In the genomic region with DNA sequence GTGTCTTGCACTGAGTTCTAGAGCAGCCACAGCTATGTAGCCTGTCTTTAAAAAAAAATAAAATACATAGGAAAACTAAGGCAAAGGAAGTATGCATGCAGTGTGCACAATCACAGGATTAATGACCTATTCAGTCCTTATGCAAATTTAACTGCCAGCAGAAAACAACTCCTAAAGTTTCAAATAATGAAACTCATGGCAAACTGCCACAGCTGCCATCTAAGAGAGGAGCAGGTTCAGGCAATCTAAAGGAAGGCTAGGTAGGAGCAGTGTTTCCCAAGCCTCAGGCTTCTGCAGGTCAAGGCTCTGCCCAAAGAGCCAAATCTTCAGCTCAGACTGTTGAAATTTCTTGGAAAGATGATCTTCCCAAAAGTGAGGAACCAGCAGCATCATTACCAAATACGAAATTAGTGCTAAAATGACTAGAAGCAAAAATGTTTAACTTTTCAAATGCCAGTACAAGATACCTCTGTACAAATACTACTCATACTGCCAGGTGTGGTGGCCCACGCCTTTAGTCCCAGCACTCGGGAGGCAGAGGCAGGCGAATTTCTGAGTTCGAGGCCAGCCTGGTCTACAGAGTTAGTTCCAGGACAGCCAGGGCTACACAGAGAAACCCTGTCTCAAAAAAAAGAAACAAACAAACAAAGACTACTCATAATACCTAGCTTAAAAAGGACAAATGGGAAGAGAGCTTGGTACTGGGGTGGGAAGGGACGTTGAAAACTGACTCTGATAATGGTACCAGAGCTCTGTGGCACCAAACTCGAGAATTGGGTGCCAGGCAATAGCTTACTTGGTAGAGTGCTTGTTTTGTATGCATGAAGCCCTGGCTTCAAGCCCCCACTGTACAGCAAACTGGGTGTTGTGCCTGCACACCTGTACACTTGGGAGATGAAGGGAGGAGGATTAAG, we compare ENCODE assay signal across 9 mouse cellular contexts. TPM values are rescaled to one million over a fixed set of nuclear protein-coding genes. Genes with fewer than 3 reads are reported as not detected.
DNase-seq lines count a peak whose midpoint lies in the region; ATAC-seq and TF ChIP-seq lines count a peak whose summit lies in the region.
"Had no signal": no experiment of that assay in that cellular context is flagged by ENCODE, and none has a peak within 500 bp of the region (broad histone marks: within the 10 kb centered on the region; RNA-seq: fewer than 3 reads in every experiment).

No protein-coding gene starts in this region.

- no peaks in the 10 kb centered on the region for H3K27me3 ChIP-seq in forebrain, embryonic 12.5 days
- no peaks in the 10 kb centered on the region for H3K27me3 ChIP-seq in neural tube, embryonic 12.5 days (replicated peaks)

- TF ChIP-seq CTCF in left cerebral cortex, adult 2 months (IDR thresholded peaks at IDR 0.05) = no peak

- intact Hi-C loops in left cerebral cortex, adult 2 months (cut with DNase I) = no loop called here

- no peaks in the 10 kb centered on the region for H3K9me3 ChIP-seq in forebrain, embryonic 12.5 days
- no peaks in the 10 kb centered on the region for H3K9me3 ChIP-seq in neural tube, embryonic 12.5 days

- no peak for ATAC-seq in forebrain, embryonic 12.5 days (ENCODE audit: low FRiP score)
- ATAC-seq in neural tube, embryonic 12.5 days (ENCODE audit: low FRiP score, low read depth) = no peak
- ATAC-seq in CD4-positive, CD25-positive, alpha-beta regulatory T cell, adult 4 months = no peak

- no peak overlapping the region for H3K27ac ChIP-seq in left cerebral cortex, adult 2 months
- no peak overlapping the region for H3K27ac ChIP-seq in forebrain, embryonic 12.5 days
- no peak overlapping the region for H3K27ac ChIP-seq in neural tube, embryonic 12.5 days

- 90% methylated on average over 7 of the region's 7 CpGs for WGBS in forebrain, embryonic 12.5 days
- 90% methylated on average over 7 of the region's 7 CpGs for WGBS in neural tube, embryonic 12.5 days

- H3K36me3 ChIP-seq in forebrain, embryonic 12.5 days (replicated peaks) = peaks cover 8% of the 10 kb centered on the region
- 0 out of 2 replicates have a peak, but pooled peaks cover 4% of the 10 kb centered on the region for H3K36me3 ChIP-seq in neural tube, embryonic 12.5 days

- peak overlapping the region; percentile 99 for H3K9ac ChIP-seq in forebrain, embryonic 12.5 days
- no peak overlapping the region for H3K9ac ChIP-seq in neural tube, embryonic 12.5 days

- H3K4me1 ChIP-seq in forebrain, embryonic 12.5 days = peaks cover 28% of the 10 kb centered on the region
- peaks cover 20% of the 10 kb centered on the region for H3K4me1 ChIP-seq in neural tube, embryonic 12.5 days

- peak overlapping the region; percentile 79 for H3K4me2 ChIP-seq in forebrain, embryonic 12.5 days
- peak overlapping the region; percentile 83 for H3K4me2 ChIP-seq in neural tube, embryonic 12.5 days (replicated peaks)

- peak overlapping the region; percentile 77 for H3K4me3 ChIP-seq in left cerebral cortex, adult 2 months
- H3K4me3 ChIP-seq in forebrain, embryonic 12.5 days (replicated peaks) = peak overlapping the region; percentile 99
- H3K4me3 ChIP-seq in neural tube, embryonic 12.5 days = peak overlapping the region; percentile 98; the same call in 1 of the 2 replicates

- DNase-seq in left cerebral cortex, adult 2 months (ENCODE audit: extremely low spot score in 1 of 2, low spot score in 2 of 2) = no peak
- no peak for DNase-seq in left cerebral cortex, adult 8-10 months (ENCODE audit: low spot score in 2 of 2)
- DNase-seq in kidney, postnatal 10 days = peak; percentile 36
- DNase-seq in embryo, embryonic 11 days = no peak
- DNase-seq in spleen, adult 12 weeks (ENCODE audit: low spot score) = no peak
- DNase-seq: gastrocnemius, postnatal 36 days had no signal

RNA-seq across cellular contexts. Expression of a gene that starts 2.1 kb away (rescaled TPM):
- 100 to 1,000 TPM; 171 to 189 TPM for total RNA-seq in left cerebral cortex, adult 2 months (2021)
- total RNA-seq in left cerebral cortex, adult 8-10 months (2022) = 100 to 1,000 TPM; 154 to 178 (median 160) TPM
- 93.3 and 95.9 TPM in 2 replicates for polyA plus RNA-seq in forebrain, embryonic 12.5 days (2016; fragmentation: Nextera tagmentation; extraction: Ambion mirVana)
- 85.8 and 89.0 TPM in 2 replicates for polyA plus RNA-seq in neural tube, embryonic 12.5 days (2016; fragmentation: Nextera tagmentation; extraction: Ambion mirVana)
- polyA plus RNA-seq in CD4-positive, CD25-positive, alpha-beta regulatory T cell, adult 4 months (2017; shearing (Covaris generic)) = 10 to 100 TPM; 21.1 to 37.6 TPM

RNA-seq across cellular contexts. Expression of a gene that starts 26.3 kb away (rescaled TPM):
- total RNA-seq in left cerebral cortex, adult 2 months (2021) = 10 to 100 TPM; 10.4 TPM
- total RNA-seq in left cerebral cortex, adult 8-10 months (2022) = 10 to 100 TPM in 2 of 4 experiments, 1 to 10 TPM in 2; 7.2 to 13.0 (median 9.8) TPM
- 17.3 and 17.4 TPM in 2 replicates for polyA plus RNA-seq in forebrain, embryonic 12.5 days (2016; fragmentation: Nextera tagmentation; extraction: Ambion mirVana)
- polyA plus RNA-seq in neural tube, embryonic 12.5 days (2016; fragmentation: Nextera tagmentation; extraction: Ambion mirVana) = 16.6 and 16.7 TPM in 2 replicates
- 10 to 100 TPM; 24.3 to 28.4 TPM for polyA plus RNA-seq in CD4-positive, CD25-positive, alpha-beta regulatory T cell, adult 4 months (2017; shearing (Covaris generic))

RNA-seq across cellular contexts. Expression of a gene that starts 52.4 kb away (rescaled TPM):
- total RNA-seq in left cerebral cortex, adult 2 months (2021) = 100 to 1,000 TPM; 187 to 201 TPM
- total RNA-seq in left cerebral cortex, adult 8-10 months (2022) = 100 to 1,000 TPM; 151 to 228 (median 194) TPM
- polyA plus RNA-seq in forebrain, embryonic 12.5 days (2016; fragmentation: Nextera tagmentation; extraction: Ambion mirVana) = 66.9 and 77.6 TPM in 2 replicates
- 62.7 and 79.2 TPM in 2 replicates for polyA plus RNA-seq in neural tube, embryonic 12.5 days (2016; fragmentation: Nextera tagmentation; extraction: Ambion mirVana)
- 10 to 100 TPM; 17.4 to 18.3 TPM for polyA plus RNA-seq in CD4-positive, CD25-positive, alpha-beta regulatory T cell, adult 4 months (2017; shearing (Covaris generic))
